Mouse (Mus musculus): Measurements from ENCODE around the gene Anp32e.

DNA sequence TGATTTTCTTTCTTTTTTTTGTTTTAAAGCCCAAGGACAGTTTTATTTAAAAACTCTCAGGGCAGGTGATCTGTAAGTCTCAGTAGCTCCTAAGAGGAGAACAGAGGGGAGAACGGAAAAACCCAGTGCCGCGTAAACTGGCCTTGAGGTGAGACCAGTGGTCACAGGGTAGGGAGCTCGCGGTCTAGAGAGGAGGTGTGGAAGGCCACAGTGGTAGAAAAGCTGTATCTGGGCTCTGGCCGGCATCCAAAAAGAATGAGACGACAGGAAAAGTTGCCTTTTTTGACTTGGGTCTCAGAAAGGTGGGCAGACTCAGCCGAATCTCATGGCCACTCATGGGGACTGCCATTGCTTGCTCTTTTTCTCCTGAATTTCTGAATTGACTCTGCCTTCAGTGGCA is 9.2 kb downstream of the Anp32e start:
- TF ChIP-seq POLR2A (IDR thresholded peaks at IDR 0.05; ENCODE audit: extremely low read depth, insufficient read depth, low read length) (no peak), CTCF (IDR thresholded peaks at IDR 0.05; ENCODE audit: low read depth, low read length) (no peak)

Data from liver, adult 2 months (tissue).